24 mouse cellular contexts compared by ENCODE assay signal in the genomic region with DNA sequence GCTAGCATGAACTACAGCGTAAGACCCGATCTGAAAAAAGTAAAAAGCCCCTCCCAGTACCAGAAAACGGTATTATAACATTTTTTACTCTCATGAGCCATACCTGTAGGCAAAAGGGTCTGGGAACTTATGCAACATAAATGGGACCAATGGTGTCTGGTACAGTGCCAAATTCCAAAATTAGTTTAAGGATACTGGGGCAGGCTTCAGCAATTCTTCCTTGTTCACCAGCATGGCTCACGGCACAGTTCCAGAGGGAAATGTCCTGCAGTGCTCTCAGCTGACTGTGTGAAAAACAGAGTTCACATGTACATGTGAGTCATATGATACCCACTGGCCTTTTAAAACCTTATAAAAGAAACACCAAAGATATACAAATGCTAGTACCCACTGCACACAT. TPM values are rescaled to one million over a fixed set of nuclear protein-coding genes. Genes with fewer than 3 reads are reported as not detected.
A peak's percentile ranks its signal among the peaks of the same experiment; 100 is the strongest.
DNase-seq lines count a peak whose midpoint lies in the region; ATAC-seq and TF ChIP-seq lines count a peak whose summit lies in the region.
"Had no signal": no experiment of that assay in that cellular context is flagged by ENCODE, and none has a peak within 500 bp of the region (broad histone marks: within the 10 kb centered on the region; RNA-seq: fewer than 3 reads in every experiment).

No protein-coding gene starts in this region.

- intact Hi-C loops in gastrocnemius, adult 2 months (cut with DNase I) = no loop called here

- H3K4me3 ChIP-seq in gastrocnemius, adult 2 months = no peak overlapping the region
- H3K4me3 ChIP-seq: embryonic facial prominence, embryonic 15.5 days; erythroblast, embryonic 14.5 days; forebrain, embryonic 10.5 days; forebrain, embryonic 15.5 days; heart, embryonic 10.5 days had no signal

- TF ChIP-seq CTCF in gastrocnemius, adult 2 months (IDR thresholded peaks at IDR 0.05) = no peak

- ATAC-seq in megakaryocyte-erythroid progenitor cell, adult 5-6 weeks (replicated peaks; ENCODE audit: low FRiP score, low TSS enrichment, poor library complexity, severe bottlenecking) = no peak
- ATAC-seq: activated CD4-positive, CD25-positive, alpha-beta regulatory T cell, adult 4 months; forebrain, embryonic 15.5 days; intestine, embryonic 16.5 days; Patski had no signal

- DNase-seq in cerebellum, adult 11-12 months = peak; percentile 53
- DNase-seq in cerebellum, postnatal 4 days (ENCODE audit: low spot score in 2 of 2) = no peak
- peak; percentile 38 to 48 for DNase-seq in cerebellum, adult 18-20 months
- DNase-seq in cerebellum, adult 9-11 months = peak; percentile 50
- DNase-seq in cerebellum, postnatal 36 days = peak; percentile 35 to 47
- DNase-seq in urinary bladder, adult 2 months (ENCODE audit: low spot score) = no peak
- DNase-seq in gastrocnemius, adult 2 months = no peak
- DNase-seq: adrenal gland, adult 2 months; adrenal gland, postnatal 25 days; embryo, embryonic 11 days; gastrocnemius, postnatal 10 days; heart, adult 18-20 months; heart, postnatal 10 days; kidney, adult 9 months had no signal

- no peak overlapping the region for H3K27ac ChIP-seq in gastrocnemius, adult 2 months
- H3K27ac ChIP-seq: embryonic facial prominence, embryonic 15.5 days; forebrain, embryonic 10.5 days; forebrain, embryonic 15.5 days; heart, embryonic 10.5 days; hindbrain, embryonic 14.5 days had no signal

RNA-seq across cellular contexts. Expression of a gene that starts 24.9 kb away (rescaled TPM):
- polyA plus RNA-seq in urinary bladder, adult 2 months (2012; rRNA removed) = 80.2 and 105 TPM in 2 replicates
- 10 to 100 TPM; 16.6 to 18.9 TPM for total RNA-seq in gastrocnemius, adult 2 months (2021)
- total RNA-seq in megakaryocyte-erythroid progenitor cell, adult 5-6 weeks (2014; fragmentation: Nextera tagmentation) = 106 and 112 TPM in 2 replicates
- total RNA-seq in megakaryocyte-erythroid progenitor cell, adult 5-6 weeks (2017) = 58.8 and 103 TPM in 2 replicates

RNA-seq across cellular contexts. Expression of a gene that starts 48.5 kb away (rescaled TPM):
- polyA plus RNA-seq in urinary bladder, adult 2 months (2012; rRNA removed) = 18.2 and 19.8 TPM in 2 replicates
- 10 to 100 TPM; 14.0 TPM for total RNA-seq in gastrocnemius, adult 2 months (2021)
- 31.2 and 33.7 TPM in 2 replicates for total RNA-seq in megakaryocyte-erythroid progenitor cell, adult 5-6 weeks (2014; fragmentation: Nextera tagmentation)
- total RNA-seq in megakaryocyte-erythroid progenitor cell, adult 5-6 weeks (2017) = 43.3 and 56.4 TPM in 2 replicates

RNA-seq across cellular contexts. Expression of a gene that starts 48.7 kb away (rescaled TPM):
- 34.0 and 37.4 TPM in 2 replicates for polyA plus RNA-seq in urinary bladder, adult 2 months (2012; rRNA removed)
- total RNA-seq in gastrocnemius, adult 2 months (2021) = 10 to 100 TPM; 15.1 to 19.4 TPM
- total RNA-seq in megakaryocyte-erythroid progenitor cell, adult 5-6 weeks (2014; fragmentation: Nextera tagmentation) = 21.7 and 23.3 TPM in 2 replicates
- 12.6 and 17.0 TPM in 2 replicates for total RNA-seq in megakaryocyte-erythroid progenitor cell, adult 5-6 weeks (2017)

Comparison
In these comparisons a context has a peak if more than half of its experiments do, and no peak if none do; other contexts are left out.
1. DNase-seq: peak in cerebellum, adult 11-12 months (single experiment), cerebellum, adult 18-20 months (2 of 2), cerebellum, adult 9-11 months (single experiment) and cerebellum, postnatal 36 days (2 of 2); none in cerebellum, postnatal 4 days (0 of 2), urinary bladder, adult 2 months (single experiment) and gastrocnemius, adult 2 months (single experiment).